Mouse (Mus musculus) midbrain, embryonic 12.5 days (tissue): ENCODE data around the gene Ly9. TPM values are rescaled to one million over a fixed set of nuclear protein-coding genes. Genes with fewer than 3 reads are reported as not detected.

ENCODE experiments used
- ATAC-seq: fragments of 200-750 bp; cut with Nextera tagmentation; 2 replicates; pipeline ENCODE4 v1.8.0; 2017; ENCODE audit warnings: low read depth, moderate TSS enrichment, moderate library complexity; ENCODE audit not compliant: low FRiP score
- H3K27ac ChIP-seq: fragments of 300-500 bp; sonication (generic); replicated peaks from 2 replicates; pipeline ENCODE4 v1.5.1; 2016; ENCODE audit warnings: mild to moderate bottlenecking
- H3K27me3 ChIP-seq: fragments of 300-500 bp; sonication (generic); 2 replicates; pipeline ENCODE4 v1.6.1; 2016; ENCODE audit warnings: mild to moderate bottlenecking
- H3K36me3 ChIP-seq: fragments of 300-500 bp; sonication (generic); 2 replicates; pipeline ENCODE4 v1.6.1; 2016
- H3K4me1 ChIP-seq: fragments of 300-500 bp; sonication (generic); 2 replicates; pipeline ENCODE4 v1.6.1; 2016
- H3K4me2 ChIP-seq: fragments of 300-500 bp; sonication (generic); replicated peaks from 2 replicates; pipeline ENCODE4 v1.6.1; 2016; ENCODE audit warnings: mild to moderate bottlenecking, moderate library complexity
- H3K4me3 ChIP-seq: fragments of 300-500 bp; sonication (generic); 2 replicates; pipeline ENCODE4 v1.5.1; 2016; ENCODE audit warnings: mild to moderate bottlenecking
- H3K9ac ChIP-seq: fragments of 300-500 bp; sonication (generic); replicated peaks from 2 replicates; pipeline ENCODE4 v1.6.1; 2016; ENCODE audit warnings: mild to moderate bottlenecking, moderate library complexity
- H3K9me3 ChIP-seq: fragments of 300-500 bp; sonication (generic); 2 replicates; pipeline ENCODE4 v1.6.1; 2016; ENCODE audit warnings: mild to moderate bottlenecking
- WGBS: fragments of 180-500 bp; shearing (Covaris S2); methylation state at CpG from one replicate; pipeline ENCODE4 v1.1.7; 2016; 5-methylcytosine and 5-hydroxymethylcytosine counted together
- microRNA-seq: library from miRNA; unstranded; fragments of <30 nt; microRNA quantifications from one replicate; pipeline ENCODE4, GENCODE M21; 2017
- polyA plus RNA-seq: library from polyadenylated mRNA; unstranded; fragments of >200 nt; fragmentation: Nextera tagmentation; extraction: Ambion mirVana; gene quantifications from 2 replicates; pipeline ENCODE4 v1.2.1, GENCODE M21; 2016

Gene Ly9
- polyA plus RNA-seq, 1 experiment from 2014 or later = not detected

GRCm38 (mm10) chr1:171552230-171552629, 55.0 kb downstream of the Ly9 start:
- Histone ChIP-seq H3K9ac (no peak overlapping the region), H3K27me3 (no peaks in the 10 kb centered on the region), H3K4me2 (no peak overlapping the region), H3K4me1 (no peaks in the 10 kb centered on the region), H3K36me3 (no peaks in the 10 kb centered on the region), H3K9me3 (no peaks in the 10 kb centered on the region), H3K4me3 (no peak overlapping the region), H3K27ac (no peak overlapping the region)
- ATAC-seq = no peak
- 86% methylated on average over 2 of the region's 2 CpGs for WGBS

DNA sequence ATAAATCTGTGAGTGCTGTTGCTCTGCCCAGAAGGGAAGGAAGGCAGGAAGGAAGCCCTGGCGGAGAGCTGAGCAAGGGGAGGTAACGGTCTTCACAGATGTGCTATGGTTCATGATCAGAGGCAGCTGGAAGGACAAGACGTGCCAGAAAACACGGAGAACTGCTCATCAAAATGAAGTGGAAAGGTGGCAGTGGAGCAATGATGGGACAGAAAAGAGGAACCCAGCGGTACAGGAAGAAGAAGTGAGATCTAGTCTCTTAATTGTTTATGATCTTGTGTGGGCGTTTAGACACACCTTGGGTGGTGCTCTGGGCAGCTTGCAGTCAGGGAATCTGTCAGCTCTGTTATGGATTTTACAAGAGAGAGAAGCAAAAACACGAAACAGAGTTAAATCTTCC, 55.9 kb downstream of the Ly9 start:
- no peaks in the 10 kb centered on the region for H3K4me1 ChIP-seq
- no peaks in the 10 kb centered on the region for H3K27me3 ChIP-seq
- no peak overlapping the region for H3K4me3 ChIP-seq
- 88% methylated on average over 7 of the region's 7 CpGs for WGBS
- H3K36me3 ChIP-seq = no peaks in the 10 kb centered on the region
- H3K4me2 ChIP-seq = no peak overlapping the region
- no peak overlapping the region for H3K9ac ChIP-seq
- no peak for ATAC-seq
- H3K9me3 ChIP-seq = no peaks in the 10 kb centered on the region
- H3K27ac ChIP-seq = no peak overlapping the region

GRCm38 (mm10) chr1:171540694-171541093, 66.5 kb downstream of the Ly9 start:
- 88% methylated on average over 1 of the region's 1 CpGs for WGBS
- H3K27me3 ChIP-seq = no peaks in the 10 kb centered on the region
- no peaks in the 10 kb centered on the region; the same call in 1 of the 2 replicates for H3K9me3 ChIP-seq
- H3K4me2 ChIP-seq = no peak overlapping the region
- H3K27ac ChIP-seq = no peak overlapping the region
- ATAC-seq = no peak
- no peak overlapping the region for H3K4me3 ChIP-seq
- H3K4me1 ChIP-seq = no peaks in the 10 kb centered on the region
- no peak overlapping the region for H3K9ac ChIP-seq
- no peaks in the 10 kb centered on the region for H3K36me3 ChIP-seq

Small RNA genes lying within 50 kb of the gene (microRNA-seq; reads per million reads assigned to microRNA genes)
- gene Mir7683 = not detected

Other genes starting within 250 kb of the Ly9 start
- 1.9 and 2.3 TPM in 2 replicates for gene Klhdc9, start 246.6 kb downstream of the Ly9 start, polyA plus RNA-seq
- gene Nectin4, start 237.3 kb downstream of the Ly9 start, polyA plus RNA-seq = 0.88 and 1.4 TPM in 2 replicates
- 1.0 and 1.4 TPM in 2 replicates for gene Arhgap30, start 218.5 kb downstream of the Ly9 start, polyA plus RNA-seq
- 175 and 190 TPM in 2 replicates for gene Usf1, start 196.1 kb downstream of the Ly9 start, polyA plus RNA-seq
- 9.9 and 10.5 TPM in 2 replicates for gene Tstd1, start 188.5 kb downstream of the Ly9 start, polyA plus RNA-seq
- 10.1 and 12.4 TPM in 2 replicates for gene F11r, start 169.9 kb downstream of the Ly9 start, polyA plus RNA-seq
- gene Alyref2, start 103.9 kb downstream of the Ly9 start, polyA plus RNA-seq = 19.0 and 21.8 TPM in 2 replicates
- gene Itln1, start 72.1 kb downstream of the Ly9 start, polyA plus RNA-seq = not detected in 2 replicates
- not detected in 2 replicates for gene Cd244a, start 48.2 kb downstream of the Ly9 start, polyA plus RNA-seq
- not detected in 2 replicates for gene Slamf7, start 45.6 kb upstream of the Ly9 start, polyA plus RNA-seq
- gene Cd48, start 74.6 kb upstream of the Ly9 start, polyA plus RNA-seq = 0.39 and 0.79 TPM in 2 replicates
- gene Slamf1, start 159.7 kb upstream of the Ly9 start, polyA plus RNA-seq = 0.09 and 0.19 TPM in 2 replicates
- gene Cd84, start 232.3 kb upstream of the Ly9 start, polyA plus RNA-seq = 0.64 and 0.99 TPM in 2 replicates